Mouse (Mus musculus) left cerebral cortex, postnatal 25 days (tissue): ENCODE results near the gene Snrpa. TPM values are rescaled to one million over a fixed set of nuclear protein-coding genes. Genes with fewer than 3 reads are reported as not detected.
"Not testable (repeated sequence)": the region's sequence is repeated elsewhere in the genome, so short reads cannot be mapped to it uniquely, and the experiment has no call there.

ENCODE experiments used
- DNase-seq, 2 experiments: peaks; one replicate each; pipeline ENCODE4 v3.0.0; 2022; ENCODE audit warnings: low spot score in 2 of 2, mixed read lengths in 1 of 2
- intact Hi-C: fragments of 180-260 bp; cut with DNase I; formaldehyde crosslinking; loops from one replicate; pipeline ENCODE4 v1.15.1; 2025
- total RNA-seq, 2 experiments: library from RNA; stranded (reverse); gene quantifications; 2 replicates each; pipeline ENCODE4 v1.2.3; 2021

Snrpa gene
- total RNA-seq: 10 to 100 TPM; 81.9 to 85.2 TPM

- intact Hi-C loops: loop anchor here (2.0 to 5.0 kb wide), 3 partner anchors 17 to 61 kb away; partner anchors contain the start of genes Itpkc, Numbl and Rab4b
- DNase-seq: peak; percentile 97 to 100
These were observed at the start of gene Snrpa, which contains the start of gene BC024978 for GRCm38 (mm10) chr7:27195681-27196611. Gene Snrpa, minus strand, starts transcription at chr7:27196271. Gene BC024978, plus strand, starts transcription at chr7:27195781.

GRCm38 (mm10) chr7:27244088-27244487 is 48.0 kb upstream of the Snrpa start:
- intact Hi-C loops, DNase-seq: not testable (repeated sequence)

DNA sequence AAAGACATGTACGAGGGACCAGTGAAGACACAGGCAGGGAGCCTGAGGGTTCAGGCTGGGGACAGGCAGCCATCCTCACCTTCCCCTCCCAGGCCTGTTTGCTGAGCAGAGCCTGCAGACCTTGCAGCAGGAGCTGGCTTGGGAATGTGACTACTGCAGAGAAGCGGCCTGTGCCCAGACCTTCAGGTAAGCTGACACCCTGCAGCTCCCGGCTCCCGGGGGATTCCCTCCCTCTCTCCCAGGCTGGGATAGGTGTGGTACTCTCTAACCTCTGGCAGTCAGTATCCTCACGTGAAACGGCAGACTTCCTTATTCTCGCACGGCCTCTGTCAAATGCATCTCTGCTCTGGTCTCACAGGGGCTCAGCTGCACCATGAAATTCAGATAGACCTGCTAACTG is 47.1 kb upstream of the Snrpa start:
- no peak for DNase-seq
- intact Hi-C loops: no loop called here

DNA sequence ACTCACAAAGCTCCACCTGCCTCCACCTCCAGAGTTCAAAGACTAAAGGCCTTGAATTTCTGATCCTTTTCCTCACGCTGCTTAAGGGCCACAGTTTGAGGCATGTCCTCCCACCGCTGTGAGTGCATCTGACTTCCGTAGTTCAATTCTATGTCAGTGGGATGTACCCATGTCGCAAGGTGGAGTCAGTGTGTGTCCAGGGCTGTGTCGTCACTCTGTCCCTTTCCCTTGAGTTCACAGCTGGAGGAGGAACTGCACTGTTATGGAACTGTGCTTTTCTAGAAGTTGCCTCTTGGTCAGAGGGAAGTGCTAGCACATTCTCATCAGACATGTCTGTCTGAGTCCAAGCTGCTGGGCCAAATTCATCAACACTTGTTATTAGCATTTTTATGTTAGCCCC is 42.5 kb upstream of the Snrpa start:
- DNase-seq: no peak
- intact Hi-C loops: no loop called here

GRCm38 (mm10) chr7:27237527-27237926 is 41.5 kb upstream of the Snrpa start:
- intact Hi-C loops: no loop called here
- no peak for DNase-seq

DNA sequence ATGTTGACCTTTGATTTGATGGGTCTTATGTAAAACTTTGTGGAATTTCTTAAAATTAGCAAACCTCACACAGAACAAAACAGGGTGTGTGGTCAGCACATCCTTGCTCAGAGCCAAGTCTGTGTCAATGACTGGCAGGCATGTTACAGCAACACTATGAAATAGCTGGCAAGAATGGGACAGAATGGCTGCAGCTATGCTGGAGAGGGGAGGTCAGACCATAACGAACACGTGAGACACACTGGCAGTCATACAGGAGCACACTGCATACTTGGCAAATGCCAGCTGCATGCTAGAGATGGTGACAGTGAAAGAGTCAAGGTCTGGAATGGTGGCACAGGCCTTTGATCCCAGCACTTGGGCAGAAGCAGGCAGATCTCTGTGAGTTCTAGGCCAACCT is 39.7 kb upstream of the Snrpa start:
- DNase-seq: no peak
- intact Hi-C loops: no loop called here

GRCm38 (mm10) chr7:27233300-27233699 is 37.2 kb upstream of the Snrpa start:
- no peak for DNase-seq
- intact Hi-C loops: no loop called here

- intact Hi-C loops: loop anchor here (1.0 kb wide), 2 partner anchors 24 to 55 kb away; partner anchors contain the start of gene Rab4b
- DNase-seq: peak; percentile 91 to 96
These were observed 36.8 kb upstream of the Snrpa start, which contains the start of gene Coq8b for GRCm38 (mm10) chr7:27232781-27233281. Gene Coq8b, plus strand, starts transcription at chr7:27233023.

DNA sequence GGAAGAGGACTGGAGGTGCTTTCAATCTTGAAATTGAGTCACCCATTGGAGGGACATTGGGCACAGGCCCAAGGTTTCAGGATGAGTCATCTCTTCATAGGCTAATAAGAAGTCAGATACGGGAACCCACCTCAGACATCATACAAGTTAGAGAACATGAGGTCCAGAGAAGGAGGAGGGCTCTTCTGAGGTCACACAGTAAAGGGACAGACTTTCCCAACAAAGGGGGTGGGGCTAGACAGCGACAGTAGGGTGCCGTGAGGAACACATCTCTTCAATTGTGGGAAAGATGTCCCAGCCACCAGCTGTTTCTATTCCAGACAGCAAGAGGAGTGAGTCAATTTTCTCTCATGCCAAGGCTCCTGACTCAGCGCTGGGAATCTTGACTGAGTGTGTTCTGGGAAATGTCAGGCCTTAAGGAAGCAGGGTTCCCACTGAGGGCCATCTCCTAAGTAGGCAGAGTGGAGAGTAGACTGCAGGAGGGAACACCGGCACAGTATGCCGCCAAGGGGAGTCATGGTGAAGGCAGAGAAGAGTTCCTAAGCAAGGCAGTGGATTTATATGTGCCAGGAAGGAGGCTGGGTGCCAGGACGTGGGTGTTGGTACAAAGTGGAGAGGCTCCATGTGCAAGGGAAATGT is 35.7 kb upstream of the Snrpa start:
- intact Hi-C loops: loop anchor here (1.0 kb wide), 2 partner anchors 25 to 54 kb away; partner anchors contain the start of gene Rab4b
- peak; percentile 77 to 96 for DNase-seq

DNA sequence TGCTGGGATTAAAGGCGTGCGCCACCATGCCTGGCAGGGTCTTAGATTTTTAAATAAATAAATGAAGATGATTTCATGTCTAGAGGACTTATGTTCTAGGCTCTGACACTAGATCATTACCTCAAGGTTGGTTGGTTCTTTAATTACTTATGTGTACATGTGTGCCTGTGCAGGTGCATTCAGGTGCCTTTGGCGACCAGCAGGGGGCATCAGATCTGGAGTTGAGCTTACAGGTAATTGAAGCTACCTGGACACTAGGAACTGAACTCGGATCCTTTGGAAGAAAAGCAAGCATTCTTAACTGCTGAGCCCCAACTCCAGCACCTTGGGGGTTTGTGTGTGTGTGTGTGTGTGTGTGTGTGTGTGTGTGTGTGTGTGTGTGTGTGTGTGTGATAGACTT is 34.7 kb upstream of the Snrpa start:
- DNase-seq: no peak
- intact Hi-C loops: no loop called here

DNA sequence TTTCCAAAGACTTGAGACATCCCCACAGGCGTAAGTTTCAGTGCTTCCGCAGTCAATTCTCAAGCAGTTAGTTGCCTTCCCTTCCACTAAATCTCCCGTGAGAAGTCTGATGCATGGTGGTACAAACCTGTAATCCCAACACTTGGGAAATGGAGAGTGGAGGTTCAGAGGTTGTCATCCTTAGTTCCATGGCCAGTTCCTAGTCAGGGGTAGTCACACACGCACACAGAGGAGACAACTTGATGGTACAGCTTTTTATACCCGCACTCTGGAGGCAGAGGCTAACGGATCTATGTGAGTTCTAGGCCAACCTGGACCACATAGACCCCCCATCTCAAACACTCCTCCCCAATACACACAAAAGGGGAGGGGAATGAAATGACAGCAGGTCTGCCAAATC is 32.8 kb upstream of the Snrpa start:
- DNase-seq: no peak
- intact Hi-C loops: loop anchor here (2.0 to 5.0 kb wide), 2 partner anchors 32 to 62 kb away; partner anchors contain the start of genes Egln2 and Snrpa

GRCm38 (mm10) chr7:27228281-27228821 is 32.3 kb upstream of the Snrpa start, which contains the start of gene Itpkc:
Gene Itpkc, minus strand, starts transcription at chr7:27228661.
- intact Hi-C loops: loop anchor here (2.0 to 5.0 kb wide), 2 partner anchors 32 to 61 kb away; partner anchors contain the start of genes Egln2 and Snrpa
- peak; percentile 93 to 95 for DNase-seq

DNA sequence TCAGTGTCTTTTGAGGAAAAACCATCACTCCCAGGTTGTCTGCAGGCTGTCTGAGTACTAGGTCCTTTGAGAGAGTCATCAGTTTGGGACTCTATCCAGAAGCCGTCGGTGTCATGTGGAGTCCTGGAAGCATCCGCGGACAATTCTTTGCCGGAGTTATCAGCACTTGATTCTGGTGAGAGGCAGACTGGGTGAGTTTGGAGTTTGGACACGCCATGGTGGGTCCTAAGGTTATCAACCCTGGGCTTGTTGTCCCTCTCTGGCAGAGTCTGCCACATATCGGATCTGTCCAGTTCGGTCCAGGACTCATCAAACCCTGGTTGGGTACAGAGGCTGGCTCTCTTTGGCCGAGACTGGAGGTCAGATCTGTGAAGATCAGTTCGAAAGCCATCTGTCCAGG is 31.6 kb upstream of the Snrpa start:
- intact Hi-C loops: loop anchor here (2.0 to 5.0 kb wide), 2 partner anchors 31 to 60 kb away; partner anchors contain the start of genes Egln2 and Snrpa
- DNase-seq: no peak

DNA sequence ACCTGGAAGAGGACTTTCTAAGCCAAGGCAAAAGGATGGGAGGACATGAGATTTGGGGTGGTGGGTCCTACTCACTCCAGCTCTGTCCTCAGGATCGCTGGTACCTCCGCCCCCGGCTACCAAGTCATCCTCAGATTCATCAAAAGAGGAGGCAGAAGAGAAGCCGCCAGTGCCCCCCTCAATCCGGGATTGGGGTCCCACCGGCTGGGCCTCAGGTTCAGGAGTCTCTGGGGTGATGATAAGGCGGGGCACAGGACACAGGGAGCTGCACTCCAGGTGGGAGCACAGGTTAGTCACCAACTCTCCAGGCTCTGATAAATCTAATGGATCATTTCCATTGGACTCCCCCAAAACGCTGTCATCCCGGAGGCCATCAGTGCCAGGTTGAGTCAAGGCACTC is 31.2 kb upstream of the Snrpa start:
- intact Hi-C loops: loop anchor here (5.0 kb wide), 1 partner anchor 60 kb away; the partner anchor contains the start of gene Egln2
- no peak for DNase-seq

- intact Hi-C loops: loop anchor here (5.0 kb wide), 1 partner anchor 58 kb away; the partner anchor contains the start of gene Egln2
- peak in 1 of 2 experiments; percentile 70 for DNase-seq
These were observed 29.0 kb upstream of the Snrpa start for GRCm38 (mm10) chr7:27224877-27225575.

GRCm38 (mm10) chr7:27222538-27222937 is 26.5 kb upstream of the Snrpa start:
- no peak for DNase-seq
- intact Hi-C loops: no loop called here

GRCm38 (mm10) chr7:27221939-27222338 is 25.9 kb upstream of the Snrpa start:
- intact Hi-C loops: no loop called here
- no peak for DNase-seq

DNA sequence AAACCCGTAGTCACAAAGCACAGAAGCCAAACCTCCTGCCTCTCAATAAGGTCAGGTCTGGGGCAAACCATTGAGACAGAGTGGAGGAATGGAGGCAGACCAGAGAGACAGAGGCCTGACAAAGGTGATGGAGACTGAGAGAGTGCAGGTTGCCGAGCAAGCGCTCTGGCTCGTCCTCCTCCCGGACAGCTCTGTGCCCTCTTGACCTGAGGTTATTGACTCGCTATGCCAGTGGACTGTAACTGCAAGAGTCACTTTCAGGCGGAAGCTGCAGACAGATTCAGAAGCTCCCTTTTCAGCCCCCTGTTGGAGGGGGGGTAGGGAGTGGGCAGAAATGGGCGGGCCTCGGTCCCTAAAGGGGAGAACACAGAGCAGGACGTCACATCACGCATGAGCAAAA is 23.9 kb upstream of the Snrpa start:
- intact Hi-C loops: no loop called here
- no peak for DNase-seq

DNA sequence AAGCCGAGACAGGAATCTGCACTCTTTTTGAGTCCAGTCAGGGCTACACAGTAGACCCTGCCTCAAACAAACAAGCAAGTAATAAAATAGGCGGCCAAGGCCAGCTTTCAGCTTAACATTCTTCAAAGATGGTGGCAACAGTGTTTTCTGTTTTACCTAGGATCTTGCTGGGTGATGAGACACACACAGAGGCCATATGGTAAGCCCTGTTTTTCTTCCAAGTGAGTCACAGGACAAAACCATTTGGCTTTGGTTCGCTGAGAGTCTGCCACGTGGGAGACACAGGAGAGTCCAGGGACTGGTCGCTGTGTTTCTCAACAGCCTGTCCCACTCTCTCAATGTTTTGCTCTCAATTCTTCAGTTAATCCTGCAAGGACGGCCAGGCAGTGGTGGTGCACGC is 22.5 kb upstream of the Snrpa start:
- intact Hi-C loops: no loop called here

More for the DNA sequence above, 22.5 kb upstream of the Snrpa start:
- DNase-seq: no peak
